Mouse (Mus musculus) gastrocnemius, adult 2 months (tissue): ENCODE measurements around the gene Notch1. TPM values are rescaled to one million over a fixed set of nuclear protein-coding genes. Genes with fewer than 3 reads are reported as not detected.
A peak's percentile ranks its signal among the peaks of the same experiment; 100 is the strongest.

Experiments used
- DNase-seq: peaks from one replicate; pipeline ENCODE4 v3.0.0; 2022
- H3K27ac ChIP-seq: fragments of 200-600 bp; 2 replicates; pipeline ENCODE4 v1.8.1; 2022; ENCODE audit warnings: mild to moderate bottlenecking
- H3K4me3 ChIP-seq: fragments of 200-600 bp; 2 replicates; pipeline ENCODE4 v1.8.1; 2022; ENCODE audit warnings: mild to moderate bottlenecking, moderate library complexity
- CTCF ChIP-seq: fragments of 200-600 bp; IDR thresholded peaks from 2 replicates; pipeline ENCODE4 v1.8.1; 2022; ENCODE audit warnings: antibody characterized with exemption, mild to moderate bottlenecking, moderate library complexity
- intact Hi-C: fragments of 180-260 bp; cut with DNase I; formaldehyde crosslinking; loops from one replicate; pipeline ENCODE4 v1.15.1; 2025
- total RNA-seq, 2 experiments: library from RNA; stranded (reverse); gene quantifications; 2 replicates each; pipeline ENCODE4 v1.2.3; 2021

The Notch1 gene
- total RNA-seq, 2 experiments from 2014 or later = 6.9 to 11.9 TPM

GRCm38 (mm10) chr2:26463412-26463811, 53.1 kb downstream of the Notch1 start:
- no peak for TF ChIP-seq CTCF
- DNase-seq = no peak
- intact Hi-C loops = no loop called here

GRCm38 (mm10) chr2:26462980-26463379, 53.5 kb downstream of the Notch1 start:
- DNase-seq = no peak
- intact Hi-C loops = no loop called here
- Histone ChIP-seq H3K4me3 (no peak overlapping the region), H3K27ac (no peak overlapping the region)
- TF ChIP-seq CTCF = no peak

More at GRCm38 (mm10) chr2:26463412-26463811, 53.1 kb downstream of the Notch1 start:
- Histone ChIP-seq H3K4me3 (no peak overlapping the region), H3K27ac (no peak overlapping the region)

- intact Hi-C loops = no loop called here
- Histone ChIP-seq H3K27ac (no peak overlapping the region), H3K4me3 (no peak overlapping the region)
- TF ChIP-seq CTCF = no peak
- no peak for DNase-seq
These were observed 54.8 kb downstream of the Notch1 start for GRCm38 (mm10) chr2:26461667-26462066.

- Histone ChIP-seq H3K4me3 (no peak overlapping the region), H3K27ac (no peak overlapping the region)
- TF ChIP-seq CTCF = no peak
- intact Hi-C loops = no loop called here
- no peak for DNase-seq
These were observed 55.6 kb downstream of the Notch1 start for GRCm38 (mm10) chr2:26460837-26461236.

- intact Hi-C loops = no loop called here
- no peak for TF ChIP-seq CTCF
- Histone ChIP-seq H3K27ac (peak overlapping the region; percentile 56; the same call in 1 of the 2 replicates), H3K4me3 (no peak overlapping the region)
- DNase-seq = no peak
These were observed 56.3 kb downstream of the Notch1 start for GRCm38 (mm10) chr2:26460097-26460646.

DNA sequence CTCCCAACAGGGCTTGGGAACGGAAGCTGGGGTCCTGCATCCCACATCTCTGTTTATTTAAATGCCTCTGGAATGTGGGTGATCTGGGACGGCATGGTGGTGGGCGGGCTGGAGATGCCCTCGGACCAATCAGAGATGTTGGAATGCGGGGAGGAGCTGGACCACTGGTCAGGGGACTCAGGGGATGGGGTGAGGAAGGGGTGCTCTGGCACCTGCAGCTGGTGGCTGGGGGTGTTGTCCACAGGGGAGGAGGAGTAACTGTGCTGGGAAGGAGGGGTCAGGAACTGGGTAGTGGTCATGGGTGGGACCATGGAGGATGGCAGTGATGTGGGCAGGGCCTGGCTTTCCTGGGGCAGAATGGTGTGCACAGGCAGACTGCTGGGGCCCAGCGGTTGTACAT, 57.0 kb downstream of the Notch1 start:
- Histone ChIP-seq H3K27ac (peak overlapping the region; percentile 56), H3K4me3 (no peak overlapping the region)
- intact Hi-C loops = no loop called here
- TF ChIP-seq CTCF = no peak
- DNase-seq = no peak

DNA sequence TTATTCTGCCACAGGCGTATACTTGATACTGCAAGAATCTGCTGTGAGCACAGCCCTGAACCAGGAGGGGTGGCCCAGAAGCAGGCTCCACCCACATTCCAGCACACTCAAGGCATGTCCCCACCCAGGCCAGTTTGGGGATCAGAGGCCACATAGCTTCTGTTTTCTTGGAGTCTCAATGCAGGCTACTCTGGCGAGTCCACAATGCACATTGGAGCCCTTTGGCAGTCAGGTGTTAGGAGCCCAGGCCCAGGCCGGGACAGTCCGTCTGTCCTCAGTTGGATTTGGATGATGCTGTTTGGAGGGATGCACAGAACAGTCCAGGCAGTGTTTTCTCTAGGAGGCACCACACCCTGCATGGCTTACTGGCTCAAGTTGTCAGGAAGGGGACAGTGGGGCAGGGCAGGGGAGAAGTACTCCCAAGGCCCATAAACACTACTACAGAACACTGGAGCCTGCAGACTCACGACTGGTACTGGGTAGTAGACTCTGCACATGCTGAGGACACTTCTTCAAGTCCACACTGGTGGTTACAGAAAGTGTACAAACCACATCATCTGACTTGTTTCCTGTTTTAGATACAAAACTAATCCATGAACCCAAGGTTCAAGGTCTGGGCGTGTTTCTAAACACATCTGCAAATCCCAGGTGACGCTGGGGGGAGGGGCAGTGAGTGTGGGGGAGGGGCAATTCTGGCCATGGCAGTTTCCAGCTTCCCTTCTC, 57.9 kb downstream of the Notch1 start:
- no peak for TF ChIP-seq CTCF
- peak overlapping the region; percentile 5; the same call in 1 of the 2 replicates for H3K4me3 ChIP-seq
- peak overlapping the region; percentile 81 for H3K27ac ChIP-seq
- intact Hi-C loops = no loop called here
- peak; percentile 75 for DNase-seq

DNA sequence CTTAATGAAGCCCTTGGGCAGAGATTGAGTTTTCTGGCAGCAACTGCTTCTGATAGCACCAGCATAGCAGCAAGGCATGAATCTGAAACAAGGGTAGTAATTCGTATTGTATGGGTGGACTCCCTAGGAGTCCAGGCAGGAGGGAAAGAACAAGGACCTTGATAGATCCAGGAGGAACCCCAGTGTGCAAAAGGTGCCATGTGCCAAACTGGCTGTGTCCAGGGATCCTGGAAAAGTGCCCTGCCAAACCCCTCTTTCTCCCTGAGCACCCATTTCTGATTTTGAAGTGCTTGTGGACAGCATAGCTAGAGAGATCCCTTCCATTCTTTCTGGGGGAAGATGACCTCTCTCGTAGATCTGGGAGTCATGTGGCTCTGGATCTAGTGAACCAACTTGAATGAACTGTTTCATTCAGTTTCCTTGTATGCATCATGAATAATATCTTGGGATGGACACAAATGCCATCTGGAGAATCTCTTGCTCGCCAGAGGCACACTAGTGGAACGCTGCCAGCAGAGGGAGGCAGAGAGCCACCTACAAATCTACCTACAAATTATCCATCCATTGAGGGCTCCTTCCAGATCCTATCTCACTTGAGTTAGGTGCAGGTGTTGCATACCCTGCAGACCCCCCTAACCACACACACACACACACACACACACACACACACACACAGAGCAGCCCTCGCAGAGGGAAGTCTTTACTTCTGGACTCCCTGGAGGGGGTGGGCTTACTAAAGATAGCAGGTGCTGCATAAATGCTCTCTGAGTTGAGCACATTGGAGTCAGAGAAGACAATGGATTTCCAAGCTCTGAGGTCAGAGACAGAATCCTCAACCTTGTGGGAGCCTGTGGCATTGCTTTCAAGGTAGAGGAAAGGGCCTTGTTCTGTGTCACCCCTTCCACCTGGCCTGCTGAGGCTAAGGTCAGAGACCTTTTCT, 67.1 kb downstream of the Notch1 start:
- intact Hi-C loops = loop anchor here (1.0 to 5.0 kb wide), 4 partner anchors 53 to 453 kb away; partner anchors contain the start of gene Surf6
- H3K4me3 ChIP-seq = no peak overlapping the region
- peak; percentile 83 for TF ChIP-seq CTCF
- no peak overlapping the region for H3K27ac ChIP-seq
- DNase-seq = peak; percentile 82

- no peak overlapping the region; the same call in 1 of the 2 replicates for H3K4me3 ChIP-seq
- H3K27ac ChIP-seq = peak overlapping the region; percentile 99
- no peak for TF ChIP-seq CTCF
- no peak for DNase-seq
- intact Hi-C loops = loop anchor here (5.0 kb wide), 1 partner anchor 455 kb away; the partner anchor contains the start of gene Surf6
These were observed 69.0 kb downstream of the Notch1 start for GRCm38 (mm10) chr2:26447451-26447850.

DNA sequence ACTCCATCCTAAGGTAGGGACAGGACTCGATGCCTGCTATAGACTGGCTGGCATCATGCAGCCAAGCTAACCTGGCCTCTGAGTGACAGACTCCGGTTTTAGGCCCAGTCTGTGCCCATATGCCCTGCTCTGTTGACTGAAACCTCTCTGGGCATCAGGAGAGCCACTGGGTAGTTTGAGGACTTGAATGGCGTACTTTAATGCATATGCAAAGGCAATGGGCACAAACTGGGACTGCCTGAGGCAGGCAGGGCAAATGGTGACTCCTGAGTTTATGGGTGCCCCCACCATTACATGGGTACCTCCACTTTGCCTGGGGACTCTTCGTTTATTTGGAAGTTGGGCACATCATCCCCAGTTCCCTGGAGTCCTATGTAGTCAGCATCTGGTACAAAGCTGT, 69.8 kb downstream of the Notch1 start:
- intact Hi-C loops = loop anchor here (5.0 kb wide), 1 partner anchor 456 kb away; the partner anchor contains the start of gene Surf6
- Histone ChIP-seq H3K4me3 (peak overlapping the region; percentile 96), H3K27ac (peak overlapping the region; percentile 99)
- no peak for DNase-seq
- TF ChIP-seq CTCF = no peak

GRCm38 (mm10) chr2:26445666-26446445, 70.6 kb downstream of the Notch1 start:
- TF ChIP-seq CTCF = peak; percentile 14; the same call in 1 of the 2 replicates
- DNase-seq = peak; percentile 96

More at GRCm38 (mm10) chr2:26445666-26446445, 70.6 kb downstream of the Notch1 start:
- H3K27ac ChIP-seq = peak overlapping the region; percentile 99
- intact Hi-C loops = loop anchor here (5.0 kb wide), 1 partner anchor 456 kb away; the partner anchor contains the start of gene Surf6
- peak overlapping the region; percentile 96 for H3K4me3 ChIP-seq
